Mouse (Mus musculus) liver (tissue): ENCODE results near the gene Mup9.
"Not testable (repeated sequence)": the region's sequence is repeated elsewhere in the genome, so short reads cannot be mapped to it uniquely, and the experiment has no call there.

ENCODE experiments used
- DNase-seq: peaks from one replicate; pipeline ENCODE4 v3.0.0-alpha.2; 2020; ENCODE audit warnings: mixed read lengths

Mup9 gene

GRCm38 (mm10) chr4:60421852-60422251 lies at the start of gene Mup9:
TSS of gene Mup9 (minus strand) at chr4:60421952.
- not testable (repeated sequence) for DNase-seq
